Mouse (Mus musculus): ENCODE measurements at regions not wholly inside any gene's neighbourhood (a gene's known extent, or its start where the extent isn't known, plus 50 kb on each side); places are given as distances from the start of the nearest gene placed in this dataset.
"Not testable (repeated sequence)": the region's sequence is repeated elsewhere in the genome, so short reads cannot be mapped to it uniquely, and the experiment has no call there.

- DNase-seq = no peak
These were observed 521.2 kb downstream of the Serpinb8 start for GRCm38 (mm10) chr1:108110984-108111383.

- no peak for DNase-seq
These were observed 537.6 kb downstream of the Serpinb8 start for GRCm38 (mm10) chr1:108127393-108127792.

GRCm38 (mm10) chr1:108132006-108132405 is 542.2 kb downstream of the Serpinb8 start:
- DNase-seq = no peak

GRCm38 (mm10) chr1:108135346-108135745 is 545.5 kb downstream of the Serpinb8 start:
- DNase-seq = not testable (repeated sequence)

- no peak for DNase-seq
These were observed 554.3 kb downstream of the Serpinb8 start for GRCm38 (mm10) chr1:108144114-108144513.

GRCm38 (mm10) chr1:108181350-108182167 is 591.8 kb downstream of the Serpinb8 start:
- DNase-seq = no peak

GRCm38 (mm10) chr1:108182168-108182539 is 592.3 kb downstream of the Serpinb8 start:
- DNase-seq = no peak

GRCm38 (mm10) chr1:108224047-108224446 is 634.2 kb downstream of the Serpinb8 start:
- no peak for DNase-seq

GRCm38 (mm10) chr1:108240152-108240551 is 650.3 kb downstream of the Serpinb8 start:
- DNase-seq = no peak

GRCm38 (mm10) chr1:108255147-108255546 is 665.3 kb downstream of the Serpinb8 start:
- no peak for DNase-seq

GRCm38 (mm10) chr1:108259355-108259754 is 669.5 kb downstream of the Serpinb8 start:
- no peak for DNase-seq

- DNase-seq = no peak
These were observed 692.3 kb downstream of the Serpinb8 start for GRCm38 (mm10) chr1:108282099-108282498.

GRCm38 (mm10) chr1:108286571-108286970 is 696.8 kb downstream of the Serpinb8 start:
- no peak for DNase-seq

Data from kidney, postnatal 25 days (tissue).